Mouse (Mus musculus) hindbrain, embryonic 12.5 days (tissue): ENCODE data around the gene Tmem82. TPM values are rescaled to one million over a fixed set of nuclear protein-coding genes. Genes with fewer than 3 reads are reported as not detected.
A peak's percentile ranks its signal among the peaks of the same experiment; 100 is the strongest.

ENCODE experiments used
- ATAC-seq: fragments of 200-750 bp; cut with Nextera tagmentation; 2 replicates; pipeline ENCODE4 v1.8.0; 2017; ENCODE audit warnings: moderate TSS enrichment; ENCODE audit not compliant: low FRiP score
- H3K27ac ChIP-seq: fragments of 300-500 bp; sonication (generic); 2 replicates; pipeline ENCODE4 v1.5.1; 2016; ENCODE audit warnings: mild to moderate bottlenecking
- H3K27me3 ChIP-seq: fragments of 300-500 bp; sonication (generic); 2 replicates; pipeline ENCODE4 v1.6.1; 2016; ENCODE audit warnings: mild to moderate bottlenecking
- H3K36me3 ChIP-seq: fragments of 300-500 bp; sonication (generic); 2 replicates; pipeline ENCODE4 v1.6.1; 2016; ENCODE audit warnings: mild to moderate bottlenecking
- H3K4me1 ChIP-seq: fragments of 300-500 bp; sonication (generic); 2 replicates; pipeline ENCODE4 v1.6.1; 2016
- H3K4me2 ChIP-seq: fragments of 300-500 bp; sonication (generic); replicated peaks from 2 replicates; pipeline ENCODE4 v1.6.1; 2016; ENCODE audit warnings: mild to moderate bottlenecking
- H3K4me3 ChIP-seq: fragments of 300-500 bp; sonication (generic); 2 replicates; pipeline ENCODE4 v1.5.1; 2016; ENCODE audit warnings: mild to moderate bottlenecking
- H3K9ac ChIP-seq: fragments of 300-500 bp; sonication (generic); 2 replicates; pipeline ENCODE4 v1.6.1; 2016; ENCODE audit warnings: mild to moderate bottlenecking, moderate library complexity
- H3K9me3 ChIP-seq: fragments of 300-500 bp; sonication (generic); replicated peaks from 2 replicates; pipeline ENCODE4 v1.6.1; 2016; ENCODE audit warnings: mild to moderate bottlenecking
- WGBS: fragments of 180-500 bp; shearing (Covaris S2); methylation state at CpG from one replicate; pipeline ENCODE4 v1.1.7; 2016; 5-methylcytosine and 5-hydroxymethylcytosine counted together
- polyA plus RNA-seq: library from polyadenylated mRNA; unstranded; fragments of >200 nt; fragmentation: Nextera tagmentation; extraction: Ambion mirVana; gene quantifications from 2 replicates; pipeline ENCODE4 v1.2.1, GENCODE M21; 2016

The Tmem82 gene
- polyA plus RNA-seq, 1 experiment from 2014 or later: 0.50 TPM

DNA sequence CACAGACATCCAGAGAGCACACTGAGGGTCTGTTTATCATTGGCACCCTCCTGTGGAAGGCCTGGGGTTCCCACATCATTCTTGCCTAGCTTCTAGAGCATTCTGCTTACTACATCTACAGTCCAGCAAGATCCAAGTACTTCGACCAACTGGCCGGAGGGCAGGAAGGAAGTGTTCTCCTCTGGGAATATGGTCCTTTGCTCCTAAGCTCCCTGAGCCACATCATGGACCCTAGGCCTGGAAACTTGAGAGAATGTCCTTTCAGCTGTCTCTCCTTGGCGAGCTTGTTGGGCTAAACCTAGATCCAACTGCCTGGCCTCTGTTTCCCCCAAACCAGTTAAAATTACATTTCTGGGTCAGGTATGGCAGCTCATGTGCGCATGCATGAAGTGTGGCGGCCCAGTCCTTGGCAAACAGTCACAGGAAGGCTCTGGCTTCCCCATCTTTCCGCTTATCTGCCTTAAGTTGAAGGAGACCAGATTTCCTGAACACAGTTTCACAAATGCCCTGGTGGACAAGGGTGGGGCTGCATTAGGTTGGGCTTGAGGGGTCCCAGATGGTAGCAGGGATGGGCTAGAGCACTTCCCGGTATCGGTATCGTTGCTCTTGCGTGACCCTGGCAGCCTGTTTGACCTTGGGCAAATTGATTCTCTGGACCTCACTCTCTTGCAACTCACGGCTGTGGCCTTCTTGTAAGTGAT, 15.8 kb downstream of the Tmem82 start:
- Histone ChIP-seq H3K9ac (no peak overlapping the region), H3K4me3 (no peak overlapping the region), H3K36me3 (no peaks in the 10 kb centered on the region), H3K4me1 (peaks cover 24% of the 10 kb centered on the region), H3K27ac (no peak overlapping the region), H3K4me2 (no peak overlapping the region), H3K27me3 (peaks cover 35% of the 10 kb centered on the region), H3K9me3 (peaks cover 6% of the 10 kb centered on the region; the same call in 1 of the 2 replicates)
- ATAC-seq: no peak
- WGBS: 81% methylated on average over 11 of the region's 11 CpGs

DNA sequence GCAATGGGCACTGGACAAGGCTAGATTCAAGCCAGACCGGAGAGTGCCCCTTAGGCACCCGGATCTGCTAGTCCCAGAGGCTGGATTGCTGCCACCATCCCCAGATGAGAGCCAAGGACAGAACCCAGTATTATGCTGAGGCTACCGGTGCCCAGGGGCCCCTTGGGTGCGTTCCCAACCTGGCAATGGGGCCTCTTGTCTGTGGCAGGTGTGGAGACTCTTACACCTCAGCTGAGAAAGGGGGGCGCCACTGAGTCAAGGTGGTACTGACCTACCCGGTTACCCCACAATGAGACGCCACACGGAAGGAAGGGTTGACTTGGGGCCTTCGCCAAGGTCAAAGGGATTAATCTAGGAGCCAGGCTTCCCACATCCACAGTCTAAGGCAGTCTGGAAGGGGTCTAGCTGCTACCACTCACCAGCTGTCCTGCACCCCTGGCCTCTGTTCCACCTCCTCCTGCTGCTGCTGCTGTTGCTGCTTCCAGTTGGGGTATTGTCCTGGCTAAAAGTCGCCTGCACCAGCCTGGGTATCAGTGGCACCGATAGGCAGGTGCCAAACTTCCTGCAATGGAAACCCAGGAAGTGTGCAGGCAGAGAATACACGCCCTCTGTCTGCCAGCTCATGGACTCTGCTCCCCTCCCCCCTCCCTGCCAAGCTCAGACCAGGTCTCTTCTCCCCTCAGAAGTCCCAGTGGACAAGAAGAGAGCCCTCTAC, 17.1 kb downstream of the Tmem82 start:
- Histone ChIP-seq H3K9me3 (peaks cover 5% of the 10 kb centered on the region; the same call in 1 of the 2 replicates), H3K9ac (no peak overlapping the region), H3K4me3 (no peak overlapping the region), H3K36me3 (no peaks in the 10 kb centered on the region), H3K27me3 (peaks cover 35% of the 10 kb centered on the region), H3K4me2 (no peak overlapping the region), H3K27ac (no peak overlapping the region), H3K4me1 (peaks cover 24% of the 10 kb centered on the region)
- WGBS: 73% methylated on average over 12 of the region's 12 CpGs
- no peak for ATAC-seq

DNA sequence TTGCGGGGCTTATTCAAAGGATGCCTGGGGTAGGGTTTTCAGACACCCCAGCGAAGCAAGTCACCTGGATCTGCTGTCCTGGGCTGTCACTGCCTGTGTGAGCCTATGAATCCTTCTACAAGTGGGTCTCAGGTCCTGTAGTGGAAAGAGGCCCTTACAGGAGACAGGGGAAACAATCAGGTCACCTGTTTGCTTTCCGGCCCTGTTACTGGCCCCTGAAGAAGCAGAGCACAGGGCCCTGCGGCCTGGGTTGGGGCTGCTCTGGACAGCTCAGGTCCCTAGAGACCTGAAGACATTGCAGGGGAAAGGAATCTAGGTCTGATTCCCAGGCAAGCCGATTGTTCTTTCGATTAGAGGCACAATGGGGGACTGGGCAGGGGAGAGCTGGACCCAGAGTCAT, 18.1 kb downstream of the Tmem82 start:
- 21% methylated on average over 6 of the region's 6 CpGs for WGBS
- no peak overlapping the region for H3K4me3 ChIP-seq
- H3K27ac ChIP-seq: no peak overlapping the region
- H3K9ac ChIP-seq: no peak overlapping the region
- no peak for ATAC-seq
- H3K36me3 ChIP-seq: no peaks in the 10 kb centered on the region
- peak overlapping the region; percentile 79; the same call in 1 of the 2 replicates for H3K4me2 ChIP-seq
- H3K27me3 ChIP-seq: peaks cover 33% of the 10 kb centered on the region
- peaks cover 24% of the 10 kb centered on the region for H3K4me1 ChIP-seq
- H3K9me3 ChIP-seq: no peaks in the 10 kb centered on the region

DNA sequence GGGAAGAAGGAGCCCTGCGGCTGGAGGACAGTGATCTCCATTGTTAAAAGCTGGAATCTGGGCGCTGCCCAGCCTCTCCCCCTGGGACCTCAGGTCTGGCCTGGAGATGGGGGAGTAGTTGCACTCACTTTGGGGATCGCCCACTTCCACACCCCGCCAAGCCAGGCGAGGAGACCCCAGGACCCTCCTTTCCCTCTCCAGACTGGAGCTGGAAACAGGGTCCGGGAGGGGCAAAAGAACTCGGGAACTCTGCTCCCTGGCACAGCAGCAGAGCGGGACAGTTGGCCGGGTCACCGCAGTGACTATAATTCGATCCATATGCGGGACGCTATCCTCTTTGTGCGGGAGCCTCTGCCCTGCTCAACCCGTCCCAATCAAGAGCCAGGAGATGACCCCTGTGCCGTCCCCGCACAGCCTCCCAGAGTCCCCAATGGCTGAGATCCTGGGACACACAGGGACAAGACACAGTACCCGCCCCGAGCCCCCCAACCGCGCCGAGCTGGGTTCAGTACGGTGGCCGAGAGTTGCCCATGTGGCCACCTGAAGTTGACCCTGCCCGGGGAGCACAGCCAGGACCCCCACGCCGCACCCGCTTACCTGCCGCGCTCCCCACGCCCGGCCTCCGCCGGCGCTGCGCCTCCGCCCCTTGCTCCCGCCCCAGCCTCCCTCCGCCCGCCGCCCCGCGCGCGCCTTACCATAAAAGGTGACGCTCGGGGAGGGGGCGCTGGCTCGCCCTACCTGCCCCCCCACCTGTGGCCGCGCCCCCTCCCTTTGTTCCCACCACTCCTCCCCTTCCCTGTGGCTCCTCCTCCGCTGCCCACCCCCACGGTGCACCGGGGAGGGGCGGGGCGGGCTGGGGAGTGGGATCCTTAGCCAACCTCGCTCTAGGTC, 18.9 kb downstream of the Tmem82 start:
- Histone ChIP-seq H3K4me1 (peaks cover 23% of the 10 kb centered on the region), H3K27me3 (peaks cover 32% of the 10 kb centered on the region), H3K27ac (peak overlapping the region; percentile 62), H3K9me3 (no peaks in the 10 kb centered on the region), H3K4me3 (peak overlapping the region; percentile 52), H3K9ac (peak overlapping the region; percentile 70), H3K36me3 (no peaks in the 10 kb centered on the region), H3K4me2 (peak overlapping the region; percentile 79)
- WGBS: under 1% methylated on average over 49 of the region's 57 CpGs
- ATAC-seq: peak; percentile 23

DNA sequence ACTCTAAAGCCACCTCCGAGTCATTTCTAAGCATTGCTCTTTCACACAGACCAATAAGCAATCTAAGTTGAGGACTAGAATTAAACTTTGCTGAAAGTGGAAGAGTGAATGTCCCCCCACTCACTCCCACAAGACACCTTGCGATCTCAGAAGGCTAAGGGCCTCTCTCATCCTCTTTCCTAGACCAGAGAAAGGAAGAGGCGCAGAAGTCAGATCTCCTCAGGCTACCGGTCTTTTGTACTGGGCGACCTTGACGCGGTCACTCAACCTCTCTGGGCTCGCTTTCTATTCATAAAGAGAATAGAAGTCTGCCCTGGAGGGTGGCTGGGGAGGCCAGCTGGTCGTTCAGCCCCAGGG, 19.6 kb downstream of the Tmem82 start:
- peaks cover 32% of the 10 kb centered on the region for H3K27me3 ChIP-seq
- H3K4me3 ChIP-seq: peak overlapping the region; percentile 52
- peak overlapping the region; percentile 62 for H3K27ac ChIP-seq
- WGBS: under 1% methylated on average over 9 of the region's 9 CpGs
- peak; percentile 27; the same call in 1 of the 2 replicates for ATAC-seq
- peak overlapping the region; percentile 70 for H3K9ac ChIP-seq
- no peaks in the 10 kb centered on the region for H3K9me3 ChIP-seq
- H3K36me3 ChIP-seq: peaks cover 3% of the 10 kb centered on the region; the same call in 1 of the 2 replicates
- H3K4me1 ChIP-seq: peaks cover 21% of the 10 kb centered on the region
- peak overlapping the region; percentile 79 for H3K4me2 ChIP-seq

DNA sequence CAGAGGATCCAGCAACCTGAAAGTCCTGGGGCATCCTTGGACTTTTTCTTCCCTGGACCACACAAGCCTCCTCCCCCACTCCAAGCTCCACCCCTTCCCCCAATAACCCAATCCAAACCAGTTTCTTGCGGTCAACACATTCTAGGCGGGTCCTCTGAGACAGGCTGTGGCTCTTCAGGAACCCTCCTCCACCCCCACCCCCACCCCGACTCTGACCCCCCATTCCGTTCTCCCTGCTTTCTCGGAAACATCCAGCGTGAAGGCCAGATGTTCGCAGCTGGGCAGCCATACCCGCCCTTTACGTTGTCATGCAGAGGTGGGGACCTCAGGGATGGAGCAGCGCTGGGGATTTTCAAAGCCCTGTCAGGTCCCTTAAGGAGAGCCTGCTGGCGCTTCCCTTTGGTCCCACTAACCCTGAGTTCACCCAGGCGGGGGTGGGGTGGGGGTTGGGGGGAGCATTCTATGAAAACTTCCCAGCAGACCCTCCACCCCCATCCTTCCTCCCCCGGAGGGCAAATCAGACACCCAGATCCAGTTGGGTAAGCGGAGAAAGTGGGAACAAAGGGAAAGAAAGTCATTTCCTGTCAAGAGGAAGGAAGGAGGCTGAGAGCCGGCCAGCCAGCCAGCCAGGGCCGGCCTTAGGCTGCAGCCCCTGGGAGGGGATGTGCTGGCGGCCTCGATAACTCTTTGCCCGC, 20.1 kb downstream of the Tmem82 start:
- peak overlapping the region; percentile 52 for H3K4me3 ChIP-seq
- peak overlapping the region; percentile 79 for H3K4me2 ChIP-seq
- H3K9ac ChIP-seq: peak overlapping the region; percentile 70
- H3K27ac ChIP-seq: peak overlapping the region; percentile 62; the same call in 1 of the 2 replicates
- ATAC-seq: 0 out of 2 replicates have a peak, but pooled peaks have one; percentile 14
- no peaks in the 10 kb centered on the region for H3K9me3 ChIP-seq
- WGBS: 2% methylated on average over 19 of the region's 19 CpGs
- peaks cover 3% of the 10 kb centered on the region; the same call in 1 of the 2 replicates for H3K36me3 ChIP-seq
- peaks cover 32% of the 10 kb centered on the region for H3K27me3 ChIP-seq
- H3K4me1 ChIP-seq: peaks cover 21% of the 10 kb centered on the region

DNA sequence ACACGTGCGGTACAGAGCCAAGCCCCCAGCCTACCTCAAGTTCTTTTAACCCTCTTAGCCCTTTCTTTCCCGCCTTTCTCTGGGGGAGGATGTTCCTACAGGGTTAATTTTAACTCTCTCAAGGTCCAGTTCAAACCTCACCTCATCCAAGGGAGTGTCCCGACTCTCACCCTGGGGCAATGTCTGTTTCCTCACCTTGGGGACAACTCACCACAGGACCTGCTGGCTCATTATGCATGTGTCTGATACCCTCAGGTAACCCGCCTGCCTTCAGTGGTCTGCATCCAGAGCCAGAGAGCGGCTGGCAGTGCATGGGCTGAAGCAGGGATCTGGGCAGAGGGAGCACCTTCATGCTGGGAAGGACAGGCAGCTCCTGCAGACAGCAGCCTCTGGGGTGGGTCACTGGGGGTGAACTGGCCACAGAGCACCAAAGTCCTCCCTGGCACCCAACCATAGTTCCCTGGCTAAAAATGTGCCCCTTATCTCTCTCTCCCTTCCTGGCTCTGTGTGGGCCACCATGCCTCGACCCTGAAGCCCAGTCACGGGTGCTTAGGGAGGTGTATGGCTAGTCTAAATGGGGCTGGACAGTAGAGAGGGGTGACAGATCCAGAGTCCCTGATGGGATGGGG, 21.6 kb downstream of the Tmem82 start:
- no peak for ATAC-seq
- Histone ChIP-seq H3K9me3 (no peaks in the 10 kb centered on the region), H3K4me3 (no peak overlapping the region), H3K4me1 (peaks cover 21% of the 10 kb centered on the region), H3K27ac (no peak overlapping the region), H3K9ac (no peak overlapping the region), H3K36me3 (peaks cover 3% of the 10 kb centered on the region; the same call in 1 of the 2 replicates), H3K27me3 (peaks cover 31% of the 10 kb centered on the region), H3K4me2 (no peak overlapping the region)
- 84% methylated on average over 8 of the region's 8 CpGs for WGBS

DNA sequence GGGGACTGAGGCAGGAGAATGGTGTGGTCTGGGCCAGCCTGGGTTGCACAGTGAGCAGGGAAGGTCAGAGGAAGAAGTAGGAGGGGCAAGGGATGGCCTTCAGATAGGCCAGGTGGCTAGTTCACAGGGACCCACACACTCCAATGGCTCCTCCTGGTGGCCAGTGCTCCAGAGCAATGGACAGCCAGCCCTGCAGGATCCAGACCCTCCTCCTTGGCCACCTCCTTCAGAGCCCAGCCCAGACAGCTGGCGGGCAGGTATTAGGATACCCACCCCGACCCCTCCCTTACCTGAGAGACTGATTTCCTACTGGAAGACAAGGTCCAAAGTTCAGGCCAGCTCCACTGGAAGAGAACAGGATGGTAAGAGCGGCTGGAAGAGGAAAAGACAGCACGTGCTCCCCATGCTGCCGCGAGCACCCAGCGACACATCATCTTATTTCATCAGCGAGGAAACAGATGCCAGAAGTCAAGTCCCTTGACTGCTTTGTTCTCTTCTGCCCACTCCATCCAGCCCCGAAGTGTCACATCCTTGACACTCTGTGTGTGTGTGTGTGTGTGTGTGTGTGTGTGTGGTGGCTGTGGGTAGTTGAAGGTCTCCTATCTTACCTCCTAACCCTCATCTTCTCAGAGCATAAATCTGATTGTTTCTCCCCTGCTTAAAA, 22.7 kb downstream of the Tmem82 start:
- Histone ChIP-seq H3K4me2 (no peak overlapping the region), H3K36me3 (peaks cover 7% of the 10 kb centered on the region; the same call in 1 of the 2 replicates), H3K9me3 (no peaks in the 10 kb centered on the region), H3K4me1 (peaks cover 21% of the 10 kb centered on the region), H3K27me3 (peaks cover 23% of the 10 kb centered on the region), H3K9ac (no peak overlapping the region), H3K4me3 (no peak overlapping the region), H3K27ac (no peak overlapping the region)
- no peak for ATAC-seq
- 88% methylated on average over 9 of the region's 9 CpGs for WGBS

DNA sequence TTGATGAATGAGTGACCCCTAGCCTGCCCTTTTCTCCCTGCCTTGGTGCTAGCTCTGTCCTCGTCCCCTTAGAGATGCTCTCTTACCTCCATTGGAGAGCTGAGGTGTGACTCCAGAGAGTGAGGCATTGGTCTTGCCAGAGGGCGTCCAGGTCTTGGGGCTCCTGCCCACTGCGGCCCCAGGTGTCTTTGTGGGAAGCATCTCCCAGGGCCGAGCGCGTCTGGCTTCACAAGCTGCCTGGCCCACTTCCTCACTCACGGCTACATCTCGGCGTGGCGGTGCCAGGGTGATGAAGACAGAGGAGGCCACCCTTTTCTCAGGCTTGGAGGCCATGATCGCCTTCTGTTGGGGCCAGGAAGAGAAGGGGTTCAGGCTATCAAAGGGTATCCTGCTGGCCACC, 23.3 kb downstream of the Tmem82 start:
- WGBS: 91% methylated on average over 11 of the region's 11 CpGs
- no peak overlapping the region for H3K27ac ChIP-seq

DNA sequence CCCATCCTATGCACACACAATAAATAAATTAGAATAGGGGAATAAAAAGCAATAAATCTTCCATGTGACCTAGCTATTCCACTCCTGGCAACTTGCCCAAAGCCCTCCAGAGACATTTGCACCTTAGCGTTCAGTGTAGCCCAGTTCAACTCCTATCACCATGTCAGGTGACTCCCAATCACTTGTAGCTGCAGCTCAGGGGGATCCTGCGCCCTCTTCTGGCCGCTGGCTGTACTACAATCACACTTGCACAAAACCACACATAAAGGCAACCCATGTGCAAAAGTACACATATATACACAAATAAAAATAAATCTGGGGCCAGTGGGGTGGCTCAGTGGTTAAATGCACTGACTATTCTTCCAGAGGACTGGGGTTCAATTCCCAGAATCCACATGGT, 26.9 kb downstream of the Tmem82 start:
- Histone ChIP-seq H3K4me3 (no peak overlapping the region), H3K4me1 (no peaks in the 10 kb centered on the region), H3K9me3 (no peaks in the 10 kb centered on the region), H3K36me3 (peaks cover 13% of the 10 kb centered on the region), H3K4me2 (no peak overlapping the region), H3K27ac (no peak overlapping the region), H3K9ac (no peak overlapping the region), H3K27me3 (no peaks in the 10 kb centered on the region)
- ATAC-seq: no peak
- 29% methylated on average over 3 of the region's 3 CpGs for WGBS

More for the DNA sequence above, 23.3 kb downstream of the Tmem82 start:
- H3K4me2 ChIP-seq: no peak overlapping the region
- no peak for ATAC-seq
- H3K27me3 ChIP-seq: peaks cover 17% of the 10 kb centered on the region
- no peak overlapping the region for H3K4me3 ChIP-seq
- H3K9me3 ChIP-seq: no peaks in the 10 kb centered on the region
- peaks cover 8% of the 10 kb centered on the region; the same call in 1 of the 2 replicates for H3K36me3 ChIP-seq
- H3K4me1 ChIP-seq: peaks cover 18% of the 10 kb centered on the region
- H3K9ac ChIP-seq: no peak overlapping the region

DNA sequence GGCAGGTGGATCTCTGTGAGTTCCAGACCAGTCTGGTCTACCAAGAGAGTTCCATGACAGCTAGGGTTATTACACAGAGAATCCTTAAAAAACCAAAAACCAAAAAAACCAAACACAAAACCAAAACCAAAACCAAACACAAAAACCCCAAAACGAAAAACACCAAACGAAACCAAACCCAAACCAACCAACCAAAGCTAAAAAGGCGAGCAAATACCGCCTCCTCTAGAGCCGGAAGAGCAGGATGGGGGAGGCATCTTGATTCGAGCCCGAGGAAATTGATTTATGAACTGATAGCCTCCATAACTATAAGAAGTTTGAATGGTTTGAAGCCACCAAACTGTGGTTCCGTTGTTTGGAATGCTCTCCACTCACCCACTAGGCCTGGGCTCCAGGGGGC, 34.5 kb downstream of the Tmem82 start:
- H3K4me1 ChIP-seq: no peaks in the 10 kb centered on the region
- 91% methylated on average over 8 of the region's 8 CpGs for WGBS

More for the DNA sequence above, 34.5 kb downstream of the Tmem82 start:
- Histone ChIP-seq H3K4me3 (no peak overlapping the region), H3K36me3 (peaks cover 24% of the 10 kb centered on the region; the same call in 1 of the 2 replicates), H3K9ac (no peak overlapping the region), H3K9me3 (no peaks in the 10 kb centered on the region), H3K4me2 (no peak overlapping the region), H3K27me3 (no peaks in the 10 kb centered on the region), H3K27ac (no peak overlapping the region)
- no peak for ATAC-seq
